Mouse (Mus musculus): ENCODE results near the gene Ift20. TPM values are rescaled to one million over a fixed set of nuclear protein-coding genes. Genes with fewer than 3 reads are reported as not detected.

Ift20 gene
- polyA plus RNA-seq, 1 experiment from 2014 or later, result 94.2 TPM

DNA sequence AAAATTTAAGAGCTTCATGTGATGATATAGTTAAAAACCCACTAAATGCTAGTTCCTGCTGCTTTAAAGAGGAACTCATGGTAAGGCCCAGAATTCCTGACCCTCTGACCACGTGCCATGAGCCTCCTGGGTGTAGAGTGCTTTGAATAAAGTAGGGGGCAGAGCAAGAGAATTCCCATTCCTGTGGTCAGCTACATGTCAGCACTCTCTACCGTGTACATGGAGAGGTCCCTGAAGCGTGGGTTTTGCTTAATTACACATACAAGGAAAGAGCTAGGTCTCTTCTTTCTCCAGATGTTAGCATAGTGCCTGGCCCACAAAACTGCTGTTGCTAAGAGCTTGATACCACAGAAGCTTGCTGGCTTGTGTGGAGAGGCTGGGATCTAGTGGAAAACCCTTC is 30.7 kb upstream of the Ift20 start:
- DNase-seq (ENCODE audit: low spot score), result no peak
- H3K27ac ChIP-seq, result no peak overlapping the region
- 82% methylated on average over 3 of the region's 3 CpGs for WGBS
- H3K4me3 ChIP-seq, result no peak overlapping the region
- no peaks in the 10 kb centered on the region for H3K9me3 ChIP-seq
- peaks cover 10% of the 10 kb centered on the region; the same call in 1 of the 2 replicates for H3K27me3 ChIP-seq (ENCODE audit: insufficient read depth, poor library complexity, severe bottlenecking)
- H3K36me3 ChIP-seq, result peaks cover 49% of the 10 kb centered on the region
- H3K4me1 ChIP-seq (replicated peaks), result no peaks in the 10 kb centered on the region; the same call in 1 of the 2 replicates

DNA sequence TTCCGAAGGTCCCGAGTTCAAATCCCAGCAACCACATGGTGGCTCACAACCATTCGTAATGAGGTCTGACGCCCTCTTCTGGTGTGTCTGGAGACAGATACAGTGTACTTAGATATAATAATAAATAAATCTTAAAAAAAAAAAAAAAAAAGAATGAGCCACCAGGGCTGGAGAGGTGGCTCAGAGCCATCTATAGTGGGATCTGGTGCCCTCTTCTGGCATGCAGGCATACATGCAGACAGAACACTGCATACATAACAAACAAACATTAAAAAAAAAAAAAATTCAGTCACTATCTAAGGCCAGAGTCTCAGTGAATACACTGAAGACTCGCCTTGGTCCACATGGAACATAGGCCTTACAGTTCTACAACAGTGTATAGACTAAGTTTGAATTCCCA is 27.0 kb upstream of the Ift20 start:
- H3K36me3 ChIP-seq, result peaks cover 54% of the 10 kb centered on the region
- H3K4me1 ChIP-seq (replicated peaks), result peaks cover 26% of the 10 kb centered on the region
- DNase-seq (ENCODE audit: low spot score), result no peak
- no peaks in the 10 kb centered on the region for H3K9me3 ChIP-seq
- WGBS, result 77% methylated on average over 5 of the region's 5 CpGs
- H3K27ac ChIP-seq, result no peak overlapping the region
- H3K4me3 ChIP-seq, result no peak overlapping the region
- no peaks in the 10 kb centered on the region for H3K27me3 ChIP-seq (ENCODE audit: insufficient read depth, poor library complexity, severe bottlenecking)

DNA sequence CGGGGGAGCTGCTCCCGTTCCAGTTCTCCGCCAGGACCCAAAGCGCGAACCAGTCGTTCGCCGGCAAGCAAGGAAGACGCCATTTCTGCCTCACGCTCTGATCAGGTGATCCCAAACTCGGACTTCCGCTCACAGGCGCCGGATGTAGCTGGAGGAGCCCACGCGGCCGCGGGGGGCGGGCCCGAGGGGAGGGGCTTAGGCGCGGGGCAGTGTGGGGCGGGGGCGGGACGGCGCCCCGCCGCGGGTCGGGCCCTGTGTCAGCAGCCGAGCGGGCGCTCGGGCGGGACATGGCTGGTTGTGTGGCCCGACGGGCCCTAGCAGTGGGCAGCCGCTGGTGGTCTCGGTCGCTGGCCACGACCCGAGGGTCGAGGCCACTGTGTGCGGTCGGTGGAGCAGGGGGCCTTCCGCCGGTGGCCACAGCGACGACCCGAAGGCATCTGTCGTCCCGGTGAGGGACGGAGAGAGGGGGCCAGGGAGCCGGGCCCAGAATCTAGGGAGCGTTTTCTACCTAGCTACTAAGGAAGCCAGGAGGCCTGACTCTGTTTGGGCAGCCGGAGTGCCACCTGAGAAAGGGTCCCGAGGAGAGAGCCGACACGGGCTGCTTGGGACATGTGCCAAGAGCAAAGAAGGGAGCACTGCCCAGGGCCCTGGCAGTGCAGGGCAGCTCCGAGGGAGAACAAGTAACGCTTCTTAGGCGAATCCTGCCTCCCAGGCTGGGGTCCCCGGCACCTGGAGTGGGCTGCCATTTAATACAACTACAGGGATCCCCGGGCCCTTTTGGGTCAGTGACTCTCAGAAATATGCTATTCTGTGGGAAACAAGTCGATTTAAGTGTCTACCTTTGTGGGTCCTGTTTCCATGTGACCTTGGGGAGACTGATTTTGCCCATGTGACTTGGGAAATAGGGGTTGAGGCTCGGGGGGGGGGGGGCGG is 23.9 kb upstream of the Ift20 start, which contains the start of the genes Tmem199 and Poldip2:
Tmem199 (minus strand) TSS at position 148 of the 933 bp plus-strand sequence.
Poldip2 (plus strand) TSS at position 169 of the 933 bp plus-strand sequence.
- DNase-seq (ENCODE audit: low spot score), result peak; percentile 96
- H3K27ac ChIP-seq, result peak within 1 kb of the TSS; percentile 97
- H3K4me3 ChIP-seq, result peak within 1 kb of the TSS; percentile 88
- H3K36me3 ChIP-seq, result peaks cover 61% of the 10 kb centered on the region
- no peaks in the 10 kb centered on the region for H3K27me3 ChIP-seq (ENCODE audit: insufficient read depth, poor library complexity, severe bottlenecking)
- H3K4me1 ChIP-seq (replicated peaks), result peaks cover 26% of the 10 kb centered on the region
- under 1% methylated on average over 67 of the region's 67 CpGs for WGBS
- no peaks in the 10 kb centered on the region for H3K9me3 ChIP-seq

DNA sequence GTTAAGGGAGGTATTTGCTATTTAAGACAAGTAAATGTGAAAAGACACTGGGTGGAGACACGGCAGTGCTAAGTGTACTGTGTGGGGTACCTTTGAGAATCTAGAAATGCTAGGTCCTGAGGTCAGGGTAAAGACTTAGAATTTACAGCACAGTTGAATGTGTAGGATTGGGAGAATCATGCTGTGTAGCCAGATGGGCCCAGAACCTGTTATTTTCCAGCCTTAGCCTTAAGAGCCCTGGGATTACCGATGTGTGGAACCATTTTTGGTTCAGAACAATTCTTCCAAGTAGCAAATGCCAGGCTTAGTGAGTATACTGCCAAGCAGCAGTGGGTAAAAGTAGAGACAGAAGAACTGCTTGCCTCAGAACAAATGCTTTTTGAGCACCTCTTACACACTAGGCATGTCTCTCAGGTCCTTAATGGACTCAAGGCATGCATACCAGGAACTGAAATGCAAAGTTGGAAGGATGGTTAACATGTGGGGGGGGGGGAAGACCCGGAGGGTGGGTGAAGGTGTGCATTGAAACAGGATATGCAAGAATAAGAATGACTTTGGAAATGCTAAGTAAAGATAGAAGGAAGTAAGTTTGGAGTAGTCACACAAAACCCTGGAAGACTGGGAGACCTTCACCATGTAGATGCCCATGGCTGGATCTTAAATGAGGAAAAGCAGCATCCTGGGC is 22.9 kb upstream of the Ift20 start:
- WGBS, result 83% methylated on average over 3 of the region's 3 CpGs
- peaks cover 26% of the 10 kb centered on the region for H3K4me1 ChIP-seq (replicated peaks)

DNA sequence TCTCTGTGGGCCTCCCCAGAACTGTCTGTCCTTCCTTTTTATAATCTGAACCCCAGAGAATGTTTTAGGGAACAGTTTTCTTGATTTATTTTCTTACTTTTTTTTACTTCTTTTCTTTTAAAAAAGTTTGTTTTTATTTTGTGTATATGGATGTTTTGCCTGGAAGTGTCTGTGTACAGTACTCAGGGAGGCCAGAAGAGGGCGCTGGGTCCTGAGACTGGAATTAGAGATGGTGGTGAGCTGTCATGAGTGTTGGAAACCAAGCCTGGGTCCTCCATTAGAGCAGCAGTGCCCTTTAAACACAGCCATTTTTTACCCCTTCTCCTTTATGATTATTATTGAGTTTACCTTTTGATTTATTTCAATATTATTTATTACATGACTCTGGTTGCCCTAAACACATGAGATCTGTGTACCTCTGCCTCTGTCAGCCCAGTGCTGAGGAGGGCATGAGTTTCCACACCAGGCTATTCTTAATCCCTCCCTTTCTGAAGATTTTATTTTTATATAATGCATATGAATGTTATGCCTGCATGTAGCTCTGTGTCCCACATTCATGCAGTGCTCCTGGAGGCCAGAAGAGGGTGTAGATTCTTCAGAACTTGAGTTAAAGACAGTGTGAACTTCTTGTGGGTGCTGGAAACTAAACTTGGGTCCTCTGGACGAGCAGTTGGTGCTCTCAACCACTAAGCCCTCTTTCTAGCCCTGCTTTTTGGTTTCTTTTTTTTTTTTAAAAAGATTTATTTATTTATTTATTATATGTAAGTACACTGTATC is 20.4 kb upstream of the Ift20 start:
- 61% methylated on average over 2 of the region's 2 CpGs for WGBS
- no peaks in the 10 kb centered on the region for H3K27me3 ChIP-seq (ENCODE audit: insufficient read depth, poor library complexity, severe bottlenecking)
- no peak for DNase-seq (ENCODE audit: low spot score)
- H3K9me3 ChIP-seq, result no peaks in the 10 kb centered on the region
- peaks cover 25% of the 10 kb centered on the region for H3K4me1 ChIP-seq (replicated peaks)
- no peak overlapping the region for H3K27ac ChIP-seq
- H3K4me3 ChIP-seq, result no peak overlapping the region
- peaks cover 68% of the 10 kb centered on the region for H3K36me3 ChIP-seq

More for the DNA sequence above, 22.9 kb upstream of the Ift20 start:
- DNase-seq (ENCODE audit: low spot score), result no peak
- Histone ChIP-seq H3K27ac (peak overlapping the region; percentile 97), H3K4me3 (peak overlapping the region; percentile 88), H3K36me3 (peaks cover 61% of the 10 kb centered on the region), H3K27me3 (ENCODE audit: insufficient read depth, poor library complexity, severe bottlenecking) (no peaks in the 10 kb centered on the region), H3K9me3 (no peaks in the 10 kb centered on the region)

DNA sequence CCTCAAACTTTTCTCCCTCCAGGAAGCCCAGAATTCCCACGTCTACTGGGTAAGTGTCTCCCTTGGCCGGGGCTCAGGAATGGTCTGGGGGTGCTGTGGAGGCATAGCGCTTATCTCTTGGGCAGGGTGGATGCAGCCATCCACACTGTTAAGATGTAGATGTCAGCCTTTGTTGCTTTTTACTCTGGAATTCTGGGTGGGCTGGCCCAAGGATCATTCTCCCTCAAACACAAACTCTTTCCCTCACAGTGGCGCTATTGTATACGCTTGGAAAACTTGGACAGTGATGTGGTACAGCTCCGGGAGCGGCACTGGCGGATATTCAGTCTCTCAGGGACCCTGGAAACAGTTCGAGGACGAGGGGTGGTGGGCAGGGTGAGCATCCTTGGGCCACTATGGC is 17.2 kb upstream of the Ift20 start:
- Histone ChIP-seq H3K27me3 (ENCODE audit: insufficient read depth, poor library complexity, severe bottlenecking) (no peaks in the 10 kb centered on the region), H3K9me3 (no peaks in the 10 kb centered on the region), H3K4me1 (replicated peaks) (no peaks in the 10 kb centered on the region), H3K36me3 (peaks cover 97% of the 10 kb centered on the region), H3K27ac (no peak overlapping the region), H3K4me3 (no peak overlapping the region)
- DNase-seq (ENCODE audit: low spot score), result no peak
- 92% methylated on average over 10 of the region's 10 CpGs for WGBS

DNA sequence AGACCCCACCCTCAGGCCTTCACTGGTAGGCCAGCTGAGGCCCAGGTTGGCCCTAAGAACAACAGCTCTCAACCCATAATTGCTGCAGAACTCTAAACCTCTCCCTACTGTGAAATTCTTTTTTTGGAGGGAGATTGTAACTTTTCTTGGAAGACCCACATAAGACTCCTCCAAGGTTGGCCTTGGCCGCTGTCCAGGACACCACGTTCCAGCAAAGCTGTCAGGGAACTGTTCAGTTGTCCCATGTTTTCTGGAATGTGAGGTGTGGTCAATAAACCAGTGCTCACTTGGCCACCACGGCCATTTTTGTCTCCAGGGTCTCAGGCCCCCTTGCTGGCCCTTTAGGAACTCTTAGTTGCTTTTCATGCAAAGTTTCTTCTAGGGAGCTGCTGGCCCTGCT is 14.3 kb upstream of the Ift20 start:
- 92% methylated on average over 3 of the region's 3 CpGs for WGBS
- no peaks in the 10 kb centered on the region for H3K27me3 ChIP-seq (ENCODE audit: insufficient read depth, poor library complexity, severe bottlenecking)
- no peak for DNase-seq (ENCODE audit: low spot score)
- no peaks in the 10 kb centered on the region for H3K4me1 ChIP-seq (replicated peaks)
- no peaks in the 10 kb centered on the region for H3K9me3 ChIP-seq
- H3K36me3 ChIP-seq, result peaks cover 97% of the 10 kb centered on the region
- no peak overlapping the region for H3K4me3 ChIP-seq
- H3K27ac ChIP-seq, result no peak overlapping the region

DNA sequence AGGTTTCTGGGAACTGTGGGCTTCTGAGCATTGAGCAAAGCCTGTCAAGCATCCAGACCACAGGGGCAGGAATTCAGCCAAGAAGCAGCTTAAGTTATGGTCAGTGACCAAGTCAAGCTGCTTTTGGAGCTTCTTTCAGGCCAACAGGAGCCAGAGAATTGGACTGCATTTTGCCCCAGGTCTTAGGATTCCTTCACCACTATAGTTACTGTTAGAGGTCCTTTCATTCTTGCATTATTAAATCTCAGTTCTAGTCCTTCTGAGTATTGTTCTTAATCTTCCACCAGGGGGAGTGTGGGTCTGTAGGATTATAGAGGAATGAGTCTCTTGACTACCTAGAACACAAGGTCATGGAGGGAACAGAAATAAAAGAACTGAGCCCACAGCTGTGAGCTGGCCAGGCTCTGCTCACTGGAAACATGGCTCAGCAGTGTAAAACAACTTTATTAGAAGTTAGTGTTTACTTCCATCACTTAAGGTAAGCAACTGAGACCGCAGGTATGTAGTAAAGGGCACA is 13.6 kb upstream of the Ift20 start:
- DNase-seq (ENCODE audit: low spot score), result no peak
- Histone ChIP-seq H3K9me3 (no peaks in the 10 kb centered on the region), H3K4me3 (no peak overlapping the region), H3K4me1 (replicated peaks) (no peaks in the 10 kb centered on the region), H3K27me3 (ENCODE audit: insufficient read depth, poor library complexity, severe bottlenecking) (no peaks in the 10 kb centered on the region), H3K27ac (no peak overlapping the region), H3K36me3 (peaks cover 100% of the 10 kb centered on the region)
- 94% methylated on average over 1 of the region's 1 CpGs for WGBS

DNA sequence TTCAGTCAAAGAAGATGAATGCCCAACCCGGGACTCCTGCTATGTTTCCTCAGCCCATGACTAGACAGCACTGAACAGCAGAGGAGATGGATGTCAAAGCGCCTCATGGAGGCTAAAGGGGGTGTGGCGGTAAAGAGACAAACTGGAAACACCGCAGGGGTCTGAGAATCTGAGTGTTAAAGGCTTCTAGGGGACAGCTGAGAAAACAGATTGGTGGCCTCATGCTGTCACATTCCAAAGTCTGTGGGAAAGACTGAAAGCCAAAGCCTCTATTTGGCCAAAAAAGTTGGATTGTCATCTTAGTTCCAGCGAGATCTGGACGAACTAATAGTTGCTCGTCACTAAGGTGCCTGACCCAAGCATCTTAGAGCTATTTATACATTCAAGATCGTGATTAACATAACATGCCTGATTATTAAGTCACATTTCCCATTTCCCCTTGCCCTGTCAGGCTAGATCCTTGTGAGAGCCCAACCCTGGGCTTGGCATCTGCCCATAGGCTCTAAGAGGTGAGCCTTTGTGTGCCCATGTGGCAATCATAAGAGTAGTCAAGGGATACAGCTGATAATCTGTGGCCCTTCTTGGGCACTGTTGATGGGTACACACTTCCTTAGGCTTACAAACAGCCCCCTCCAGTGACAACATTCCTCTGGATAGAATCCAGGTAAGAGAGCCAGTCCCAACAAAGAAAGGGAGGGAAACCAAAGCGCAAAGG is 12.8 kb upstream of the Ift20 start:
- no peaks in the 10 kb centered on the region for H3K4me1 ChIP-seq (replicated peaks)
- H3K27me3 ChIP-seq (ENCODE audit: insufficient read depth, poor library complexity, severe bottlenecking), result no peaks in the 10 kb centered on the region
- no peak overlapping the region for H3K4me3 ChIP-seq
- no peaks in the 10 kb centered on the region for H3K9me3 ChIP-seq
- DNase-seq (ENCODE audit: low spot score), result no peak
- WGBS, result 74% methylated on average over 9 of the region's 9 CpGs
- no peak overlapping the region for H3K27ac ChIP-seq
- peaks cover 100% of the 10 kb centered on the region for H3K36me3 ChIP-seq

DNA sequence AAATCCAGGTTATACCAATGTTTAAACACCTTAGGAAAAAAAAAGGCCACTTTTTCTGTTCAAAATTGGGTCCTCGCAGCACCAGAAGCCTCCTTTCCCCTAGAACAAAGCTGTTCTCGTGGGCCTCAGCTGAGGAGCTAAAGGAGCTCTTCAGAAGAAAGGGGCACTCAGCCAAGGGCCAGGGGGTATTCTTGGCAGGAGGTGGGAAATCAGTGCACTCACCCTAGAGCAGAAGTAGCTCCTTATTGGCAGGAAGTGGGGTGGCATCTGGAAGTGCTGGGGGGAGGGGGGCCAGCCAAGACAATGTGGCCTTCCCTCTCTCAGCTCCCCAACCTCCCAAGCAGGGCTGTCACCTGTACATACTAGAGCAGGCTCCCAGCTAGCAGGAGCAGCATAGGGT is 11.3 kb upstream of the Ift20 start:
- Histone ChIP-seq H3K9me3 (no peaks in the 10 kb centered on the region), H3K27ac (no peak overlapping the region), H3K4me1 (replicated peaks) (no peaks in the 10 kb centered on the region), H3K36me3 (peaks cover 100% of the 10 kb centered on the region), H3K4me3 (no peak overlapping the region), H3K27me3 (ENCODE audit: insufficient read depth, poor library complexity, severe bottlenecking) (no peaks in the 10 kb centered on the region)
- no peak for DNase-seq (ENCODE audit: low spot score)
- WGBS, result 91% methylated on average over 2 of the region's 2 CpGs

DNA sequence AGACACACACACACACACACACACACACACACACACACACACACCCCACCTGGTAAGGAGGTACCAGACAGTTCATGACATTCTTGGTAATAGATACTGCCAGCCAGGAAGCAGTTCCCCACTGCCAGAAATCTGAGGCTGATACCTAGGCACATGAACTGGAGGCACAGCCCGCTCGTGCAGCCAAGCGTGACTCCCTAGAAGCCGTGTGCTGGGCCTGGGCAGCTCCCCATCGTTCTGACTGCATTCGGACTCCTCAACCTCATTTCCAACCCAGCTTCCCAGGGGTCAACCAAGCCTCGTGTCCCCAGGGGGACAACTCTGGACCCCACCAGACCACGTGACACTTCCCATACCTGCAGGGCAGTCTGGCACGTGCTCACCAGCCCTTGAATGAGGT is 7.4 kb upstream of the Ift20 start:
- WGBS, result 85% methylated on average over 9 of the region's 9 CpGs
- Histone ChIP-seq H3K9me3 (no peaks in the 10 kb centered on the region), H3K4me1 (replicated peaks) (no peaks in the 10 kb centered on the region), H3K36me3 (peaks cover 85% of the 10 kb centered on the region), H3K27ac (no peak overlapping the region), H3K27me3 (ENCODE audit: insufficient read depth, poor library complexity, severe bottlenecking) (no peaks in the 10 kb centered on the region), H3K4me3 (no peak overlapping the region)
- no peak for DNase-seq (ENCODE audit: low spot score)

DNA sequence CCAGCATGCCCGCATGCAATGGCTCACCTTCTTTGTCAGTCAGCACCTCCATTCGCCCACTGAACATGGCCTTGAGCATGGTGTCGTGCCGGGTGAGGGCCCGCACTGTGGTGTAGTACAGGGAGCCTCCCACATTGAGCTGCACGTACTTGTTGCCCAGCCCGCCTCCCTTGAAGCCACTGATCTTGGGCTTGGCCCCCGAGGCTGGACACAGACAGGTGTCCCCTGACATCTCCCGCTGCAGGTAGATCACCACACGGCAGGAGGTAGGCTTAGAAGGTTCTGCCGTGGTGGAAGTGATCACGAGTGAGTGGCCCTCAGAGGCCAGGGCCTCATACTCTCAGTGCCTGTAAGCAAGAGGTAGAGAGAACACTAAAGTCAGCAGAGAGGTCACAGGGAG is 6.2 kb upstream of the Ift20 start:
- Histone ChIP-seq H3K9me3 (no peaks in the 10 kb centered on the region), H3K36me3 (peaks cover 76% of the 10 kb centered on the region), H3K4me3 (no peak overlapping the region), H3K27me3 (ENCODE audit: insufficient read depth, poor library complexity, severe bottlenecking) (no peaks in the 10 kb centered on the region), H3K27ac (no peak overlapping the region), H3K4me1 (replicated peaks) (peaks cover 8% of the 10 kb centered on the region)
- 93% methylated on average over 12 of the region's 12 CpGs for WGBS
- no peak for DNase-seq (ENCODE audit: low spot score)

Measured in hindbrain, embryonic 10.5 days (tissue).